Mouse (Mus musculus): ENCODE data around the gene Fmnl2.

Fmnl2 gene

GRCm38 (mm10) chr2:52981126-52981525, 123.5 kb downstream of the Fmnl2 start:
- in situ Hi-C loops (cut with MboI; ENCODE audit: low sequenced_read_pairs): no loop called here

GRCm38 (mm10) chr2:52981595-52981994, 123.9 kb downstream of the Fmnl2 start:
- in situ Hi-C loops (cut with MboI; ENCODE audit: low sequenced_read_pairs): no loop called here

GRCm38 (mm10) chr2:52982502-52982901, 124.8 kb downstream of the Fmnl2 start:
- in situ Hi-C loops (cut with MboI; ENCODE audit: low sequenced_read_pairs): no loop called here

GRCm38 (mm10) chr2:52984556-52984955, 126.9 kb downstream of the Fmnl2 start:
- in situ Hi-C loops (cut with MboI; ENCODE audit: low sequenced_read_pairs): no loop called here

GRCm38 (mm10) chr2:52985167-52985566, 127.5 kb downstream of the Fmnl2 start:
- in situ Hi-C loops (cut with MboI; ENCODE audit: low sequenced_read_pairs): no loop called here

GRCm38 (mm10) chr2:52986354-52986753, 128.7 kb downstream of the Fmnl2 start:
- in situ Hi-C loops (cut with MboI; ENCODE audit: low sequenced_read_pairs): no loop called here

GRCm38 (mm10) chr2:52987035-52987434, 129.4 kb downstream of the Fmnl2 start:
- in situ Hi-C loops (cut with MboI; ENCODE audit: low sequenced_read_pairs): no loop called here

GRCm38 (mm10) chr2:52987637-52988295, 130.1 kb downstream of the Fmnl2 start:
- in situ Hi-C loops (cut with MboI; ENCODE audit: low sequenced_read_pairs): no loop called here

- in situ Hi-C loops (cut with MboI; ENCODE audit: low sequenced_read_pairs): no loop called here
Observed at GRCm38 (mm10) chr2:52989316-52989715, 131.7 kb downstream of the Fmnl2 start.

- in situ Hi-C loops (cut with MboI; ENCODE audit: low sequenced_read_pairs): no loop called here
Observed at GRCm38 (mm10) chr2:52990874-52991687, 133.4 kb downstream of the Fmnl2 start.

- in situ Hi-C loops (cut with MboI; ENCODE audit: low sequenced_read_pairs): no loop called here
Observed at GRCm38 (mm10) chr2:52991688-52992194, 134.1 kb downstream of the Fmnl2 start.

- in situ Hi-C loops (cut with MboI; ENCODE audit: low sequenced_read_pairs): no loop called here
Observed at GRCm38 (mm10) chr2:52993241-52993640, 135.6 kb downstream of the Fmnl2 start.

- in situ Hi-C loops (cut with MboI; ENCODE audit: low sequenced_read_pairs): no loop called here
Observed at GRCm38 (mm10) chr2:52994526-52994925, 136.9 kb downstream of the Fmnl2 start.

- in situ Hi-C loops (cut with MboI; ENCODE audit: low sequenced_read_pairs): no loop called here
Observed at GRCm38 (mm10) chr2:52997955-52998750, 140.5 kb downstream of the Fmnl2 start.

GRCm38 (mm10) chr2:52999524-52999969, 141.9 kb downstream of the Fmnl2 start:
- in situ Hi-C loops (cut with MboI; ENCODE audit: low sequenced_read_pairs): no loop called here

GRCm38 (mm10) chr2:53000446-53000845, 142.8 kb downstream of the Fmnl2 start:
- in situ Hi-C loops (cut with MboI; ENCODE audit: low sequenced_read_pairs): no loop called here

GRCm38 (mm10) chr2:53006161-53006560, 148.5 kb downstream of the Fmnl2 start:
- in situ Hi-C loops (cut with MboI; ENCODE audit: low sequenced_read_pairs): no loop called here

GRCm38 (mm10) chr2:53007142-53007541, 149.5 kb downstream of the Fmnl2 start:
- in situ Hi-C loops (cut with MboI; ENCODE audit: low sequenced_read_pairs): no loop called here

GRCm38 (mm10) chr2:53013051-53013450, 155.4 kb downstream of the Fmnl2 start:
- in situ Hi-C loops (cut with MboI; ENCODE audit: low sequenced_read_pairs): no loop called here

- in situ Hi-C loops (cut with MboI; ENCODE audit: low sequenced_read_pairs): no loop called here
Observed at GRCm38 (mm10) chr2:53014451-53014850, 156.8 kb downstream of the Fmnl2 start.

GRCm38 (mm10) chr2:53022982-53023381, 165.3 kb downstream of the Fmnl2 start:
- in situ Hi-C loops (cut with MboI; ENCODE audit: low sequenced_read_pairs): no loop called here

Data from CH12F3 (cell line).